Mouse (Mus musculus) small intestine, adult 10 weeks (tissue): Measurements from ENCODE around the gene Btbd6. TPM values are rescaled to one million over a fixed set of nuclear protein-coding genes. Genes with fewer than 3 reads are reported as not detected.

Experiments
- polyA plus RNA-seq: library from polyadenylated mRNA; stranded (reverse); fragments of 350-450 nt; fragmentation: Illumina TruSeq; extraction: RNeasy Lipid Tissue Mini Kit (QIAGEN cat#74804); gene quantifications from one replicate; pipeline ENCODE4 v1.2.3, GENCODE M21; 2014; ENCODE audit warnings: low replicate concordance

Gene Btbd6
- 0.71 TPM for polyA plus RNA-seq

DNA sequence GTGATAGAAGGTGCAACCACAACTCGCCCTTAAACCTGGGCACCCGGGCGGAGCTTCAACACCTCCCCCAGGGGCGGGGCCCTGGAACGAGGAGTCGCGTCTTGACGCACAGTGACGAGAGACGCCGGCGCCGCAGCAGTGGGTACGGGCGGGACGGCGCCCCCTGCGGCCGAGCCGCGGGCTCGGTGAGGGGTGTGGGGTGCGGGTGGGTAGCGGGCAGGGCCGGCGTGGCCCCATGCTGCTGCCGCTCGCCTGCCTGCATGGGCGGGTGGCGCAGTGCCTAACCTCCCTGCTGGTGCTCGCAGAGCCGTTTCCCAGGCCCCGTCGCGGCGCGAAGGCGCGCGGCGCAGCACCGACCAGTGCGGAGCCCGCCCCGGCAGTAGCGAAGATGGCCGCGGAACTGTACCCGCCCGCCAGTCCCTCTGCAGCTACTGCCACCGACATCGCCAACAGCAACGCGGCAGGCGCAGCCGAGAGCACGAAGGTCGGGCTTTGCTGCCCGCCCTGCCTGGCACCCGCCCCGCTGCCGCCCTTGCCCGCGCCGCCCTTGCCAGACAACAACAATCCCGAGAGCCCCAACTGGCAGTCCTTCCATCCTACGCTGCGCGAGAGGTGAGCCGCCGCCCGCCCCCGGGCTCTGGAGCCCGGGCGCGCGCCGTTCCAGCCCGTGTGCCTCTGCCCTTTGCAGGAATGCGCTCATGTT lies at the start of gene Btbd6:
Gene Btbd6, plus strand, starts transcription at position 112 of the 703 bp plus-strand sequence.

DNA sequence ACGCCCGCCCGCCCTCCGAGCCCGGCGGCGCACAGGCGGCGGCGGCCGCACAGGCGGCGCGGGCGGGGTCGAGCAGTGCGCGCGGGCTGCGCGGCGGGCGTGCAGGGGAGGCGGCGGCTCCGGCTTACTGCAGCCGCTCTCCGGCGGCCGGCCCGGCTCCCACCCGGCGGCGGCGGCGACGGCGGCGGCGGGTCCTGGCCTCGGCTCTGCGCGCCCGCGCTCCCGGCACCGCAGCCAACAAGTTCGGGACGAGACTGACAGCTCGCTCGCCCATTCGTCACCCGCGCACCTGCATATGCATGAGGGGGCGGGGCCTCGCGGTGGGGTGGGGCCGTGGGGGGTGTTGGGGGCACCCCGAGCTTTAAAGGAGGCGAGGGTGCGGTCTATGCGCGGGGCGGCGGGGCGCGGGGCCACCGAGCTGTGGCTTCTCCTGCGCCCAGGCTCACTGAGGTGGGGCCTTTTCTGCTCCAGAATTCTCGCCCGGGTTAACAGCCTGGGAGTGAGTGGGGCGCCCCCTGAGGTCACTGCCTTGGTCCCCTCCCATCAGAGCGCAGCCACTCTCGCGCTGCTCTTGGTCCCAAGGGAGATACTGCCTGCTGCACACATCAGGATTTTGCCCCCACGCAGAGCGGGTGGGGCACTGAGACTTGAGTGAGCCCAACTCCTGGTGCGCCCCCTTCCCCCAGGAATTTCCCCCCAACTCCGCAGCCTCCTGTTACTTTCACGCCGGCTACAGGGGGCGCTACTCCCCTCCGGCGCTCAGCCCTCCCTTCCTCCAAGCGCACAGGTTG lies 46.5 kb upstream of the Btbd6 start, which contains the start of gene Jag2:
Gene Jag2, minus strand, starts transcription at position 215 of the 791 bp plus-strand sequence.

DNA sequence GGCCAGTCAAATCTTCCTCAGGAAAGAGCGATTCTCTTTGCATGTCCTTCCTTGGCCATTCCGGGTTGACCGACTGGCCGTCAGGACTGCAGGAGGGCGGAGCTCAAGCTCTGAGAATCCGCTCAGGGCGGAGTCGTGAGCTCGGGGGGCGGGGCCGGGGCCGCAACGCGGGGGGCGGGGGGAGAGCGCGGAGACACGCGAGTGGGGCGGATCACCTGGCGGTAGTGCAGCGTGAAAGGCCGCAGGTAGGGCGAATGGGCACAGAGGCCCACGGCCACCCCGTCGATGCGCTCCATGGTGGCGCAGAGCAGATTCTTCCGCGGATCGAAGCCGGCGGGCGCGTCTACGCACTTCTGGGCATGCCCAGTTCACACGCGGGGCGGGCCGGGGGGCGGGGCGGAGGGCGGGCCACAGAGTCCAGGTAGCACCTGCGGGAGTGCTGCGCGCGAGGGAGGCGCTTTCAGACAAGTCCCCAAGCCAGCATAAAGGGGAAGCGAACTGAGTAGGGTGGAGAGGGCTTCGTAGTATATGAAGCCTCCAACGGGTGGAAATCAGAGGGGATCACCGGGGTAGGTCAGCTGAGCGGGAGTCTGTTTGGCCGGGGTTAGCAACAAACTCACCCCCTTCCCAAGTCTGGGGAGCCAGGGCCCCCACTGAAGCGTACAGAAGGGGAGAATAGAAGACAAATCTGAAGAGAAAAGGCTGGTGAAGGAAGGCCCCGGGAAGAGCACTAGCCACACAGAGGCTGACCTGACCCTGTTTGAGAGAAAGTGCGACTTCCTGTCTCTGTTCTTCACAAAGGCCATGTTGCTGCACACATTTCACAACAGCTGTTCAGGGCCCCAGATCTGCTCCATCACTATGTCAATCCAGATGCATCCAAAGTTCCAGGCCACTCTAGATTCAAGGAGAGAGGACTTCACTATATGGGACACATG lies 34.2 kb upstream of the Btbd6 start, which contains the start of gene Nudt14:
Gene Nudt14, minus strand, starts transcription at position 349 of the 938 bp plus-strand sequence.

DNA sequence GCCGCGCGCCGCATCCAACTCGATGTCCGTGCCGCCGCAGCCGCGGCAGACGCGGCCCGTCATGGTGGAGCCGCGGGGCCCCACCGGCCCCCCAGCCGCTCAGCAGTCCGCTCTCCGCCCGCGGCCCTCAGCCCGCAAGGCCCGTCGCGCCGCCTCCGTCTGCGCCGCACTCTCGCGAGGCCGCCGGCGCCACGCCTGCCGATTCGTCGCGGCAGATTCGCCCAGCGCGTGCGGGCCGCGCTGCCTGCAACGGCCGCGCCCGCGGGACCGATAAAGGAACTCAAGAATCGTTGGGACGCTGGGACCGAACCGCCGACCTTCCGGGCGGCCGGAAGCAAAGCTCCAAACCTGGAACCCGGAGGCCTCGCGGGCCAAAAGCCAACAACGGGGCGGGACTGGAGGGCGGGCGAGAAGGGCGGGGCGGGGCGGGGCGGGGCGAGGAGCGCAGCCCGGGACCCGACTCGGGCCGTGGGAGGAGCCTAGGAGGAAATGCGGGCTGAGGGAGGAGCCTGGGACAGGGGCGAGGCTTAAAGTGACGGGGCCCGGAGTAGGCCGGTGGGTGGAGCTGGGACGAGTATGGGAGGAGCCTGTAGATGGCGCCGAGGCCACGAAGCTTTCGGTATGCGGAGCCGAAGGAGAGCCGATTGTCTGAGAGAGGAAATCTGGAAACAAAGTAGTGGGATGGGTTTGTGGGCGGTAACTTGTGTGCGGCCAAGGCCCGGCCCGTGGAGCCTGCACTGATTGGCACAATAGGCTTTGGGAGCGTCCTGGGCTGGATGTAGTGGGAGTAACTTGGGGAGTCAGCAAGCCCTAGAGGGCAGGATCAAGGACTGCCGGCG lies 24.2 kb downstream of the Btbd6 start, which contains the start of gene Brf1:
Gene Brf1, minus strand, starts transcription at position 411 of the 839 bp plus-strand sequence.

DNA sequence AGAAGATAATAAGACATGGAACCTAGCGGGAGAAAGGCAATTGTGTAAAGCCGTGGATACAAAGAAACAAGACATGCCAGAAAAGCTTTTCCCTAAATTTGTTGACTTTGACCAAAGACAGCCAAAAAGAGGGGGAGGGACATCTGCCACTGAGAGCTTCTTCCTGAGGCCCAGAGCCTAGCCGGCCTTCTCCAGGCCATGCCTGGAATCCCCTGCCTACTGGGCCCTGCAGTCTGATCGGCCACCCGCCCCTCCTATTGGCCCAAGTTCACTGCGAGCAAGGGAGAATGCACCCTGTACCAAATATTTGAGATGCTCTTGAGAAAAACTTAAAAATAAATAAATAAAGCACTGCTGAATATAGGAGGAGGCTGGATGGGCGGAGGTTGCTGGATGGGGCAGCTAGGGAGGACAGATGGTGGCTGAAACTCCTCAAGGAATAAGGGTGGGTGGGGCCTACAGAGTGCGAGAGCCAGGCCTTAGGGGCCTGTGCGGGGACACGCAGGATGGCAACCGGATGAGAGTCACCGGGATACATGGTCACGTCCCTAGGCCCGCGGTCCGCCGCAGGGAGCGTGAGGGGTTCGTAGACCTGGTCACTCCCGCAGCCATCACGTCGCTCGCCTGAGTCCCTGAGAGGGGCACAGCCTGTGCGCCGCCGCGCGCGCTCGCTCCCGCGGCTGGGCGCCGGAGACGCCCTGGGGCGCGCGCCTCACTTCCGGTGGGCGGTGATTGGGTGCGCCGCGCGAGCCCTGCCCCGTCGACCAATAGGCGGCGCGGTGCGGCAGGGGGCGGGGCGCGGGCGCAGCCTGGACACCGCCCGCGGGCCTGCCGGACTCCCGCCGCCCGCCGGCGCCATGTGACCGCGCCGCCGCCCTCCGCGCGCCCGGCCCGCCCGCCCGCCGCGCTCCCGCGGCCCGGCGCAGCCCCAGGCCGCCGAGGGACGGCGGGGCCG lies 37.6 kb downstream of the Btbd6 start, which contains the start of gene Pacs2:
Gene Pacs2, plus strand, starts transcription at position 905 of the 955 bp plus-strand sequence.

Other genes starting within 250 kb of the Btbd6 start
- 0.97 TPM for gene Pld4, start 215.8 kb upstream of the Btbd6 start, polyA plus RNA-seq
- 0.37 TPM for gene Ahnak2, start 173.8 kb upstream of the Btbd6 start, polyA plus RNA-seq
- 0.33 TPM for gene Clba1, start 167.5 kb upstream of the Btbd6 start, polyA plus RNA-seq
- gene Cdca4, start 147.1 kb upstream of the Btbd6 start, polyA plus RNA-seq, result 8.3 TPM
- 0.63 TPM for gene Gpr132, start 108.3 kb upstream of the Btbd6 start, polyA plus RNA-seq
- not detected for gene Jag2, start 46.7 kb upstream of the Btbd6 start, polyA plus RNA-seq
- not detected for gene Nudt14, start 34.4 kb upstream of the Btbd6 start, polyA plus RNA-seq
- 11.7 TPM for gene Brf1, start 24.2 kb downstream of the Btbd6 start, polyA plus RNA-seq
- gene Pacs2, start 38.0 kb downstream of the Btbd6 start, polyA plus RNA-seq, result 2.8 TPM
- not detected for gene Tex22, start 98.0 kb downstream of the Btbd6 start, polyA plus RNA-seq
- 4.1 TPM for gene Mta1, start 121.8 kb downstream of the Btbd6 start, polyA plus RNA-seq
- gene Crip2, start 163.8 kb downstream of the Btbd6 start, polyA plus RNA-seq, result not detected
- 15.7 TPM for gene Crip1, start 169.8 kb downstream of the Btbd6 start, polyA plus RNA-seq
- 0.15 TPM for gene Tedc1, start 179.9 kb downstream of the Btbd6 start, polyA plus RNA-seq
- gene Tmem121, start 209.4 kb downstream of the Btbd6 start, polyA plus RNA-seq, result not detected